Mouse (Mus musculus) lung, embryonic 16.5 days (tissue): Measurements from ENCODE around the gene Srpx2. TPM values are rescaled to one million over a fixed set of nuclear protein-coding genes. Genes with fewer than 3 reads are reported as not detected.
A peak's percentile ranks its signal among the peaks of the same experiment; 100 is the strongest.

Source experiments
- ATAC-seq: fragments of 200-750 bp; cut with Nextera tagmentation; 2 replicates; pipeline ENCODE4 v1.8.0; 2017; ENCODE audit warnings: low read depth, mild to moderate bottlenecking, moderate library complexity
- H3K27ac ChIP-seq: fragments of 300-500 bp; sonication (generic); 2 replicates; pipeline ENCODE4 v1.5.1; 2014; ENCODE audit warnings: mild to moderate bottlenecking, control low read depth, low read length
- H3K27me3 ChIP-seq: fragments of 300-500 bp; sonication (generic); 2 replicates; pipeline ENCODE4 v1.6.1; 2014; ENCODE audit warnings: low read depth, low read length, mixed read lengths; ENCODE audit not compliant: control insufficient read depth, insufficient read depth
- H3K36me3 ChIP-seq: fragments of 300-500 bp; sonication (generic); 2 replicates; pipeline ENCODE4 v1.6.1; 2014; ENCODE audit warnings: low read length; ENCODE audit not compliant: control insufficient read depth, insufficient read depth
- H3K4me1 ChIP-seq: fragments of 300-500 bp; sonication (generic); replicated peaks from 2 replicates; pipeline ENCODE4 v1.6.1; 2014; ENCODE audit warnings: low read length, mixed read lengths; ENCODE audit not compliant: control insufficient read depth, insufficient read depth
- H3K4me2 ChIP-seq: fragments of 300-500 bp; sonication (generic); 2 replicates; pipeline ENCODE4 v1.6.1; 2014; ENCODE audit warnings: low read depth, low read length, control low read depth
- H3K4me3 ChIP-seq: fragments of 300-500 bp; sonication (generic); 2 replicates; pipeline ENCODE4 v1.5.1; 2014; ENCODE audit warnings: mild to moderate bottlenecking, low read length, control low read depth
- H3K9ac ChIP-seq: fragments of 300-500 bp; sonication (generic); 2 replicates; pipeline ENCODE4 v1.6.1; 2014; ENCODE audit warnings: low read length, control low read depth
- H3K9me3 ChIP-seq: fragments of 300-500 bp; sonication (generic); 2 replicates; pipeline ENCODE4 v1.6.1; 2016; ENCODE audit warnings: low read length; ENCODE audit not compliant: control insufficient read depth
- WGBS: fragments of 180-500 bp; shearing (Covaris S2); extraction: QIAGEN DNeasy Blood & Tissue Kit; methylation state at CpG from one replicate; pipeline ENCODE4 v1.1.7; 2014; 5-methylcytosine and 5-hydroxymethylcytosine counted together
- polyA plus RNA-seq: library from polyadenylated mRNA; unstranded; fragments of >200 nt; fragmentation: Nextera tagmentation; extraction: Ambion mirVana; gene quantifications from 2 replicates; pipeline ENCODE4 v1.2.1, GENCODE M21; 2015

The Srpx2 gene
- polyA plus RNA-seq = 17.1 and 19.6 TPM in 2 replicates

DNA sequence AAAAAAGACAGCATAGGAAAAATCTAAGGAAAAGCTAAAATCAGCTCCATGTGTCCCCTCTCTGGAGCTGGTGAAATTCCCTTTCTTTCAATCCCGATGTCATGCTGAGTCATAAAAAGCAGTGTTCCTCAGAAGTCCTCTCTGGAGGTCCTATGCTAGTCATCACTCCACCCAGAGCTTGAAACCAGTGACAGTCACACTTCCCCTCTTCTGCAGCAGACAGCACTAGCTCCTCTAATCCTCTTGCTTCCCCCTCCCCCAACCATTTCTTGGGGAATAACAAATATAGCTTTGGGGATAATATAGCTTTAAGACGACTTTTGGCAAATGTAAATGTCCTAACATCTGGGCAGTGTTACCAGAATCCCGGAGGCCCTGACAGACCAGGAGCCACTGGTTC is at the start of gene Srpx2:
TSS of gene Srpx2 (plus strand) at position 166 of the 400 bp plus-strand sequence.
- Histone ChIP-seq H3K36me3 (no peaks in the 10 kb centered on the region), H3K27ac (0 out of 2 replicates have a peak within 1 kb of the TSS, but pooled peaks have one; percentile 12), H3K9ac (peak within 1 kb of the TSS; percentile 39), H3K4me2 (peak within 1 kb of the TSS; percentile 39), H3K4me1 (no peaks in the 10 kb centered on the region), H3K9me3 (no peaks in the 10 kb centered on the region), H3K4me3 (peak within 1 kb of the TSS; percentile 37), H3K27me3 (no peaks in the 10 kb centered on the region)
- peak; percentile 45; the same call in 1 of the 2 replicates for ATAC-seq
- 28% methylated on average over 3 of the region's 3 CpGs for WGBS

DNA sequence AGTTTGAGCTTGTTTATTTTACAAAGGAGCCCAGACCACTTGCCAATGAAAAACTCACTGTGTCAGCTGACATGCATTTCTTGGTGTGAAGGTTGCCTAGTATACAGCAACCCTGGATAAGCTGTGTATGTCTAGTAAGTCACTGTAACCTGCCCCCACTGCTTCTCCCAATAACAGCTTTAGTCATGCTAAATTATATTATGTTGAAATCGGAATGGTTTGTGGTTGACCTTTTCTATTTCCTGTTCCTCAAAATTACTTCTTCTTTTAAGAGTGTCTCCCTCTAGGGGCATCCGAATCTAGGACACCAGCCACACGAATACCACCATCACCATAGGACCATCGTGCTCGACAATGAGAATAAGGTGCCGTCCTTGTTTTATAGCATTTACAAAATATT is 38.5 kb upstream of the Srpx2 start:
- no peak overlapping the region for H3K9ac ChIP-seq
- H3K27ac ChIP-seq = no peak overlapping the region
- H3K4me3 ChIP-seq = no peak overlapping the region
- WGBS = 87% methylated on average over 6 of the region's 6 CpGs
- no peak overlapping the region for H3K4me2 ChIP-seq
- H3K36me3 ChIP-seq = no peaks in the 10 kb centered on the region
- no peak for ATAC-seq
- no peaks in the 10 kb centered on the region for H3K9me3 ChIP-seq
- no peaks in the 10 kb centered on the region for H3K4me1 ChIP-seq
- H3K27me3 ChIP-seq = no peaks in the 10 kb centered on the region

GRCm38 (mm10) chrX:133887308-133887707 is 20.9 kb upstream of the Srpx2 start:
- ATAC-seq = no peak
- Histone ChIP-seq H3K9ac (no peak overlapping the region), H3K36me3 (no peaks in the 10 kb centered on the region), H3K4me3 (no peak overlapping the region), H3K9me3 (no peaks in the 10 kb centered on the region), H3K4me2 (no peak overlapping the region), H3K27ac (no peak overlapping the region), H3K4me1 (no peaks in the 10 kb centered on the region), H3K27me3 (no peaks in the 10 kb centered on the region)
- 92% methylated on average over 3 of the region's 3 CpGs for WGBS

DNA sequence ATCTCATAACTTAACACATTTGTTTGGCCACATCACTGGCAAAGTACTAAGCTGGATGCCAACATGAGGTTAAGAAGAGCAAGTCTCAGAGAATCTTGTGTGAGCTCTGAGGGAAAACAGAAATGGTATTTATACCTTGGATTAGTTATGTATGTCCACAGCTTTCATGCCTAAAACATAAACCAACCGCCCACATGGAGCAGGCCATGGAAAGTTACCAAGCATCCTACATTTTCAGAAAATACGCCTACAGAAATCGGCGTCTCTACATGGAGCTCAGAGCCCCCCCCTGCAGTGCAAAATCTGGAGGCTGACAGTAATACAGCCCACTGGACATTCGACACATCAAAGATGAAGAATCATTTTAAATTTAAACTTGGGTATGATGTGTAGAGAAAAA is 20.1 kb upstream of the Srpx2 start:
- WGBS = 82% methylated on average over 5 of the region's 5 CpGs
- H3K4me3 ChIP-seq = no peak overlapping the region
- no peaks in the 10 kb centered on the region for H3K27me3 ChIP-seq
- no peaks in the 10 kb centered on the region for H3K9me3 ChIP-seq
- no peak for ATAC-seq
- no peak overlapping the region for H3K4me2 ChIP-seq
- no peaks in the 10 kb centered on the region for H3K36me3 ChIP-seq
- H3K9ac ChIP-seq = no peak overlapping the region
- no peaks in the 10 kb centered on the region for H3K4me1 ChIP-seq
- H3K27ac ChIP-seq = no peak overlapping the region

DNA sequence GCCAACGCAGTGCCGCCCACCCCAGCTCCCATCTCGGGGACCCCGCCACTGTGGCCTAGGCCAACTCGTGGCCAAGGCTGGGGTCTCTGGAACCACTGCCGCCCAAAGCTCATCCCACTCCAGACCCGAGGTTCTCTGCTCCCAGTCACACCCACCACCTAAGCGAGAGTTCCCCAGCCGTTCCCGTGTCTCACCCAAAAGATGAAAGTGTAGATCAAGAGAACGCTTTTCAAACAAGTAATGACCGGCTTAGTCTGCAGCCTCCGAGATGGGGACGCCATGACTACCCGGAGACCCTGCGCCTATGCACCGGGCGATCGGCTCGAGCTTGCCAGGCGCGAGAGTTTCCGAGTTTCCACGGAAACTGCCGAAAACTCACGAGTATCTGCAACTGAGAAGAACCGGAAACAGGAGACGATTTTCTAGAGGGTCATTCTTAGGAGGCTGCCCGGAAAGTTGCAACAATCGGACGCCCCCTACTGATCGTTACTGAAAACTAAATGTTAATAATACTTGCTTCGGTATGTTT is 10.1 kb upstream of the Srpx2 start, which contains the start of gene Tspan6:
TSS of gene Tspan6 (minus strand) at position 416 of the 529 bp plus-strand sequence.
- Histone ChIP-seq H3K27ac (no peak within 1 kb of the TSS), H3K9me3 (no peaks in the 10 kb centered on the region), H3K9ac (peak within 1 kb of the TSS; percentile 80), H3K27me3 (no peaks in the 10 kb centered on the region), H3K4me2 (peak within 1 kb of the TSS; percentile 50), H3K4me1 (no peaks in the 10 kb centered on the region), H3K36me3 (0 out of 2 replicates have a peak, but pooled peaks cover 2% of the 10 kb centered on the region), H3K4me3 (peak within 1 kb of the TSS; percentile 66)
- 19% methylated on average over 33 of the region's 33 CpGs for WGBS
- peak; percentile 91 for ATAC-seq

GRCm38 (mm10) chrX:133911397-133912103 is 3.3 kb downstream of the Srpx2 start:
- ATAC-seq = peak; percentile 86
- H3K9ac ChIP-seq = no peak overlapping the region

GRCm38 (mm10) chrX:133913006-133913405 is 4.8 kb downstream of the Srpx2 start:
- Histone ChIP-seq H3K27ac (no peak overlapping the region), H3K36me3 (no peaks in the 10 kb centered on the region), H3K27me3 (no peaks in the 10 kb centered on the region), H3K9ac (no peak overlapping the region), H3K4me1 (no peaks in the 10 kb centered on the region), H3K4me3 (no peak overlapping the region), H3K4me2 (no peak overlapping the region), H3K9me3 (no peaks in the 10 kb centered on the region)
- whole genome bisulfite sequencing = 90% methylated on average over 3 of the region's 3 CpGs
- ATAC-seq = no peak

More at GRCm38 (mm10) chrX:133911397-133912103, 3.3 kb downstream of the Srpx2 start:
- Histone ChIP-seq H3K27me3 (no peaks in the 10 kb centered on the region), H3K36me3 (no peaks in the 10 kb centered on the region), H3K4me3 (no peak overlapping the region), H3K9me3 (no peaks in the 10 kb centered on the region), H3K27ac (peak overlapping the region; percentile 85), H3K4me2 (0 out of 2 replicates have a peak overlapping the region, but pooled peaks have one; percentile 3), H3K4me1 (no peaks in the 10 kb centered on the region)
- 38% methylated on average over 10 of the region's 10 CpGs for WGBS

DNA sequence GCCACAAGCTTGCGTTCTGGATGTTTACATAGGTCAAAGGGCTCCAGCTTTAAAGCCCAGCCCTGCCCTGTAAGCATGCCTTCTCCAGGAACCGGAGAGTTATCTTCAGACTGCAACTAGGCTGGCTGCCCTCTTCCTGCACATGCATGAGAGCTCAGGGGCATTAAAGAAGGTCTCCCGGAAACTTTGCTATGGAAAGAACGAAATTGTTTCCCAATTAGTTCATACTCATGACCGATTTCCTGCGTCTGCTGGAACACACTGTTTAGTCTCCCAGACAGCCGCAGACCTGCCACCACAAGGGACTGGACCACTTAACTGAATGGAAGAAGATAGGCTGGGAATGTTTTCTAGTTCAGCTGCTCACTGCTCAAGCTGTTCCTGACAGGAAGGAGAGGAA is 6.0 kb downstream of the Srpx2 start:
- ATAC-seq = peak; percentile 52
- Histone ChIP-seq H3K27ac (peak overlapping the region; percentile 37), H3K27me3 (no peaks in the 10 kb centered on the region), H3K4me1 (no peaks in the 10 kb centered on the region), H3K9me3 (no peaks in the 10 kb centered on the region), H3K4me3 (no peak overlapping the region), H3K4me2 (no peak overlapping the region), H3K36me3 (no peaks in the 10 kb centered on the region), H3K9ac (no peak overlapping the region)
- WGBS = 27% methylated on average over 7 of the region's 7 CpGs

- ATAC-seq = no peak
- Histone ChIP-seq H3K4me2 (no peak overlapping the region), H3K27me3 (no peaks in the 10 kb centered on the region), H3K4me1 (no peaks in the 10 kb centered on the region), H3K9ac (no peak overlapping the region), H3K4me3 (no peak overlapping the region), H3K36me3 (no peaks in the 10 kb centered on the region), H3K27ac (no peak overlapping the region), H3K9me3 (no peaks in the 10 kb centered on the region)
- WGBS = 65% methylated on average over 4 of the region's 4 CpGs
Observed at GRCm38 (mm10) chrX:133921187-133921586, 13.0 kb downstream of the Srpx2 start.
